Mouse (Mus musculus) gastrocnemius, postnatal 10 days (tissue): ENCODE results near the gene Son. TPM values are rescaled to one million over a fixed set of nuclear protein-coding genes. Genes with fewer than 3 reads are reported as not detected.

Experiments used
- DNase-seq: peaks from one replicate; pipeline ENCODE4 v3.0.0; 2021; ENCODE audit warnings: mixed read lengths
- total RNA-seq, 2 experiments: library from RNA; stranded (reverse); gene quantifications; 2 replicates each; pipeline ENCODE4 v1.2.3; 2021

The Son gene
- total RNA-seq, 2 experiments from 2014 or later = 113 to 153 TPM

DNA sequence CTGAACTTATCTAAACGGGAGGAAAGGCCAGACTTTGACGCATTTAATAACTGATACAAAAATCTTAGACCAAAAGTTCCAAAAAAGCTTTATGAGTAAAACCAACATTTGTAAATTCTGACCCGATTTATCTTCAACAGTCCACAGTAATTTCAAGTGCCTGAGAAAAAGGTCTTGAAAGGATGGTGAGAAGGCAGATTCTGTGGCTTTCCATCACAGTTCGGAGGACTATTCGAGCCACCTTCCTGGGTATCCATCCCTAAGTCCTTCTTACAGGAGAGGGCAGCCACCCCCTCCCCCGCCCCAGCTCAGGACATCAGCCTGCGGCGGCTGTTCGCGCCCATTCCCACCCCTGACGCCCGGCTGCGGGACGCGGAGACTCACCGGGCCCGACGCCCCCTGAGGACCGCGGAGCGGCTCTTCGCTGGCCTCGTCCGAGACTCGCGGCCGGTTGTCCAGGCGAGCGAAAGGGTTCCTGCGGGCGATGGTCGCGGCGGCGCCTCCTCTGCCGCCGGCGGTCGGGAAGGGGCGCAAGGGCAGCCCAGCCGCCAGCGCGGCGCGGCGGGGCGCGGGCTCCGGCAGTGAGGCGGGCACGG, 40.8 kb downstream of the Son start:
- no peak for DNase-seq

DNA sequence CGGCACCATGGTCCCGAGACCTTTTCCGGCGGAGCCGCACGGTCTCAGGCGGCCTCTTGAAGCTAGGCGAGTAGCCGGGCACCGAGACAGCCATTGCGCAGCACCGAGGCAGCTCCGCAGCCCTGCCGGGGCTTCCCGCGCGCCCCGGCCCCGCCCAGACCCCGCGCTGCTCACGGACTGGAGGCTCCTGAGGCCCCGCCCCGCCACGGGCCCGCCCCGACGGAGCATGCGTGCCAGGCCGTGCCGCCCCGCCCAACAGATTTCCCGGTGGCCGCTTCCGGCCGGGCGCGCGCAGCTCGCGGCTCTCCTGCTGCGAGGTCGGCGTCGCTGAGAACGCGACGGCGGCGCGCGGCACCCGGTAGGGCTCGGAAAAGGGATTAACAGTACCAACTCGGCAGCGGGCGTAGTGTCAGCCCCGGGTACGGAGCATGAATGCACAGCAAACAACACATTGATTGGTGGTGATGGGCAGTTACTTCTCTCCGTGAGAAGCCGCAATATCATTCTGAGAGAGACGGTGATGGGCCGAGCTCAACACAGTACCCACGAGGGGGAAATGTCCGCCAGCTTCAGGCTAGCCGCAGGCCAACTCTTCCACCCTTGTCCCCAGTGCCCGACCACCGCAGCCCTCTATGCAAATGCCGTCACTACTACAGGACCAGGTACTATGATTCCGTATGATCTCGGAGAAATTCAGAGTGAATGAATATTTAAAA, 41.5 kb downstream of the Son start, which contains the start of gene Donson:
Gene Donson (minus strand): TSS at position 152 of the 716 bp plus-strand sequence.
- peak; percentile 97 for DNase-seq

DNA sequence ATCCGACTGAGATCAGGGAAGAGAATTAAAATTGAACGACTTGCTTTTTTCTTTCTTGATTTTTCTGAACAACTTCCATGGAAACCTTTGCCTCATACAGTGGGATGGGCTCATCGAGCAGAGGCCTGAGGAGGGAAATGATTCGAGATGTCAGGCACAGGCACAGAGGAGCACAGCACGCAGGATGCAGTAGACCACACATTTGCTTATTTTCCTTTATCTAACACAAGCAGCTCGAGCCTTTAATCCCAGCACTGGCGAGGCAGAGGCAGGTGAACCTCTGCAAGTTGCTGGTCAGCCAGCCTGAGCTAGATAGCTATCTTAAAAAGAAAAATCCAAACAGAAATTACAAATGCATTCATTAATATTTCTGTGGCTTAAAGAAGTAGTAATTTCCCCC, 42.5 kb downstream of the Son start:
- no peak for DNase-seq

DNA sequence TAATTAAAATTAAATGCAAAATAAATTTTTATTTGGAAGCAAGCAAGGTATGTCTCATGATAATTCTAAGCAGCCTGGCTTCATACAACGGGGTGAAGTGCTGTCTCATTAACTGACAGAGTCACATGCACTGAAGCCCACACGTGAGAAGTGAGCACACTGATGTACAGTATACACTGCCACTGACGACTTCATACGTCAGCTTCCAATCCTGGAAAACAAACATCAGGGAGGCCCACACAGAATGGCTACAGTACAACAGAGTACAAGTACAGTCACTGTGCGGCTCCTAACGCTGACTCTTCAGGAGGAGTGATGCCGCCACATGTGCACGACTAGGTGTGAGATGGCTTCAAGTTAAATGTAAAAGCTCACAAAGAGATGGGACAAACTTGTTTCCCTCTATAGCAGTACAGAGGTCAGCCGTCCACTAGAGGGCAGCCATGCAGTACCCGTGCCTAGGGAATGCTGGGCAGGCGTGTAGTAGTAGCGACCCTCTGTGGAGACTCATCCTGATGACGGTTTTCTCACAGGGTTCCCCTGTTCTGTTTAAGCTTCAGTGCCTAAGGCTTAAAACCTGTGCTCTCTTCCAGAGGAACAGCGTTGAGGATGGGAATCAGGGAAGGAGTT, 47.3 kb downstream of the Son start:
- DNase-seq = peak; percentile 83

DNA sequence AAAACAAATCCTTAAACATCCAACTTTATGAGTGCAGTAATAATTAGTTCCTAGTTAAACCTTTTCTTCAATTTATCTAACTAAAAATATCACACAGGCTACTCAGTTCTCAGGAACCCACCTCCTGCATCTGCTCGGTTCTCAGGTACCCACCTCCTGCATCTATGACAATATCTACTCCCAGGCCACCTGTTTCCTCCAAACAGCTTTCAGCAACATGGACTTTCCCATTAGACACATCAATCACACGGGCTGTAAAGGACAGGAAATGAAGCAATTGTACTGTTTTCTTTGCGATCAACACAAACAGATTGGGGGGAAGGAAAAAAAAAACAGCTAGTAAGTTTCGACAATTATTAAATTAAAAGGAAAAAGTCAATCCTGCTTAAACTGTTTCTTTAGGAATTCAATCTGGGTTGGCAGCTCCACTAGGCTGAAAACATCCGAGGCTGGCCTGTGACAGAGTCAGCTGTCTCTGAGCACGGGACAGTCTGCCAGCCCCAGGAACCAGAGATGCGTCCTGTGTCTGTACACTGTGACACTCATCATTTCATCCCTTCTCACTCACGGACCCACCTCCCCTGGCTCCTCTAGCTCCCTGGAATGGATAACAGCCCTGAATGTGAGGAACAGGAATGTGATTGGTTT, 47.9 kb downstream of the Son start:
- peak; percentile 26 for DNase-seq

DNA sequence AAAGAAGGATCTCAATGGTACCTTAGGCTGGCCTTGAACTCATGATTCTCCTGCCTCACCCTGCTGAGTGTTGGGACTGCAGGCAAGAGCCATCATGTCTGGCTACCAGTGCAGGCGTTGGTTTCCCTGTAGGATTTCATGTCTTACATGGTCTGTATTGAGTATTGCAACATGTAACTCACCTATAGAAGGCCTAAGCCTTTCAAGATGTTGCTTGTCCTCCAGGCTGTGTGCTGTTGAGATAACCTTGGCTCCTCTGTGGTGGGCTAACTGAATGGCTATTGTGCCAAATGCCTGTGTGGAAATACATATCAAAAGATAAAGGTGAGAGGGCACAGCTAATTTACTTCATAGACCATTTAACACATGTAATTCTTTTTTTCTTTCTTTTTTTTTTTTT, 51.7 kb downstream of the Son start:
- no peak for DNase-seq

DNA sequence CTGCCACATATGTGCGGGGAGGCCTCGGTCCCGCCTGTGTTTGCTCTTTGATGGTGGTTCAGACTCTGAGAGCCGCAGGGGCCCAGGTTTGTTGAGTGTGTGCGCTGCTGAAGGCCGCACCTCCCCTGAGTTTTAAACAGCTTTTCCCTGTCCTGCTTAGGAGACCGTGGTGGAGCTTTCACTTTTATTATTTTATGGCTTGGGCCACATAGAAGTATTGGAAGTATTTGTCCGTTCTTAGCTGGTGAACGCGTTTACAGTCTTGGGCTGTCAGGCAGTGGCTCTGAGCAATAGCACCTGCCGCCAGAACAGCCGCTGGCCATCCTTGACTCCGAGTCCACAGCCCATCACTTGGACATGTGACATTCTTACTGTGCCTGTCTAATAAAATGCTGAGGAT, 54.6 kb downstream of the Son start:
- DNase-seq = no peak

DNA sequence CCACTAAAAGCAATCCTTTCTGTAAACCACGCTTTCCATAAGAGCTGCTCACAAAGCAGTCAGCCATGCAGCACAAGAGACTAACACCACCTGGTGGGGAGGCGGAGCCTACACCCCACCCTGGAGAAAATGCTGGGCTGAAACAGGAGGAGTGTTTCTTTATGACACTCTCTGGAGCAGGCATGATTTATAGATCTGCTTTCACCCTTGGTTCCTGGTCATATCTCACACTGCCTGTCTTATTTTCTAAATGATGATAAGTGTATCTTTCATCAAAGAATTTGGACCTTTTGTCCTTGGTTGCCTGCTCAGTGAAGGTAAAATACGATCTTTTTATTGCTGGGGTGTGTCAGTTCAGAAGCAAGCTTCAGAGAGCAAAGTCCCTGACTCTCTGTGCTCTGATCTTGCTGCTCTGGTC, 55.5 kb downstream of the Son start:
- no peak for DNase-seq

DNA sequence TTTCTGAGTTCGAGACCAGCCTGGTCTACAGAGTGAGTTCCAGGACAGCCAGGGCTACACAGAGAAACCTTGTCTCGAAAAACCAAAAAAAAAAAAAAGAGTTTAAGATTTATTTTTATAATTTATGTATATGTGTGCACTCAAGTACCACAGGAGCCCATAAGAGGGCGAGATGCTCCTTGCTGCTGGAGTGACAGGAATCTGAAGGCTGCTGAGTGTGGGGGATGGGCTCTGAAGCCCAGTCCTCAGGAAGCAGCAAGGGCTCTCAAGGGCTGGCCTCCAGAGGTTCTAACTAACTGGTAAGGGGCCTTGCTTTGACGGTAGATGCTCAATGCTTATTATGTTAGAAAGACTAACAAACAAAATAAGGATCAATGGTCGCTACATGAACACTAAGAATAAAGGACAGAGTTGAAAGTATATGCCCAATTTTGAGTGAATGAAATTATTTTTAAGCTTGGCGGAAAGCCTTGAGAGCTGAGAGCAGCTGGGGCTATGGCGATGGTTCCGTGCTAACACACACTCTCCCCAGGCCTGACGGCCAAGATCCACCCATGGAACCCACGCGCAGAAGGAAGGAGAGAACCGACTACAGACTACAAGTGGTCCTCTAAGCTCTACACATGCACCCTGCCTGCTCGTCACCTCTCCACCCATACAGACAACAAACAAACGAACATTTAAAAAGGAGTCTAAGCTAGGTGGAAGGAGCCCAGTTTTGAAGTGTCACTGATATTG, 57.5 kb downstream of the Son start:
- DNase-seq = no peak

DNA sequence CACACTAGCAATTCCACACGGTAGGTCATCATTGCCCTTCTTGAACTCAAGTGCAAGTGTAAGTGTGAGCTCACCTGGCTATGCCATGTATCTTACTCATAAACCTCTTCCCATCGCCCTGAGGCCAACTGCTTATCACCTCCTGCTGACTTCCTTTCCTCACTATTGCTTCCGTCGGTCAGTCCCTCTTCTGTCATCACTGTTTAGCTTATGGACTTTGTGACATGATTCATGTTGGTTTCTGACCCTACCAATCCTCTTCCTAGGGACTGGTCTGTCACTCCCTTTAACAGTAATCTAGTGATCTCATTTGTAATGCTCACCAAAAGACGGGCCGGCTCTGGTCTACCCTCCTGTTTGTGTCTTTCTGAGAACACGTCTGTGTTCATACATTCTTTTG, 62.9 kb downstream of the Son start:
- DNase-seq = no peak

DNA sequence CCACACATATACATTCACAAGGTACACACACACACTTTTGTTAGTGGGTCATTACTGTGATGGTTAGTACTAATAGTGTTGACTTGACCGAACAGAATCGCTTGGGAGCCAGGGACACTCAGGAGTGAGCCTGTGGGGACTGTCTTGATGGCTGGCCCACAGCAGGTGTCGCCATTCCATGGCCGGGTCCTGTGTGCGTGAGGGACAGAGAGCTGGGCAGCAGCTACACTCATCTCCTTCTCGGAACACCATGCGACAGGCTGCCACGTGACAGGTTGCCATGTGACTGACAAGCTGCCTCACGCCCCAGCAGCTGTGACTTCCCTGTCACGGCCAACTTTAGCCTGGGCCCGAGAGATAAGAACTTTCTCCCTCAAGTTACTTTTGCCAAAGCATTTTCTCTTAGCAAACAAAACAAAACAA, 69.6 kb downstream of the Son start:
- peak; percentile 13 for DNase-seq

DNA sequence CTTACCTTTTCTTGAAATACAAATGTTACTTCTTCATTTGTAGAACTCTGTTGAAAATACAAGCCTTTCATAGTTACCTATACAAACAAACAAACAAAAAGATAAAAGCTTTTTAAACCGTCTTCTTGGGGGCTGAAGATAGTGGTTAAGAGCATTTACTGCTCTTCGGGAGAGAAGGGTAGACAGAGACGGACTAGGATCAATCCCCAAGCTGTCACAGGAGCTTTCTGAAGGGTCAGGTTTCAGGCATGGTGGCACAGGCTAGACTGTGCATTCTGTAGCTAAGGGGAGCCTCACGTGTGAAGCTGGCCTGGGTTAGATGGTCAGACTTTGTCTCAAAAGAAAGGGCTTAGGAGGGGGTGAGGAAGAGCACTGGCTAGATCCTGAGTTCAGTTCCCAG, 70.1 kb downstream of the Son start:
- DNase-seq = no peak

DNA sequence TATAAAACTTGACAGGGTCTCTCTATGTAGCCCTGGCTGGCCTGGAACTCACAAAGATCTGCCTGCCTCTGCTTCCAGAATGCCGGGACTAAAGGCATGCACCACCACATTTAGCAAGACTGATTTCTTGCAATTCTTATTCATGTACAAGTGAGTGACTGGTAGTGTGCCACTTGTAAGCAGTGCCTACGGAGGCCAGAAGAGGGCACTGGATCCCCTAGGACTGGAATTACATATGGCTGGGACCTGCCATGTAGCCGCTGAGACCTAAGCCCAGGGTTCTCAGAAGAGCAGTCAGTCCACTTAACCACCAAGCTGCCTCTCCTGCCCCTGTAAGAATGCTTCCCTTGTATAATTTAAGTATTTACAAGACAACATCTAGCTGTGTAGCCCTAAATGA, 76.9 kb downstream of the Son start:
- DNase-seq = peak; percentile 38

DNA sequence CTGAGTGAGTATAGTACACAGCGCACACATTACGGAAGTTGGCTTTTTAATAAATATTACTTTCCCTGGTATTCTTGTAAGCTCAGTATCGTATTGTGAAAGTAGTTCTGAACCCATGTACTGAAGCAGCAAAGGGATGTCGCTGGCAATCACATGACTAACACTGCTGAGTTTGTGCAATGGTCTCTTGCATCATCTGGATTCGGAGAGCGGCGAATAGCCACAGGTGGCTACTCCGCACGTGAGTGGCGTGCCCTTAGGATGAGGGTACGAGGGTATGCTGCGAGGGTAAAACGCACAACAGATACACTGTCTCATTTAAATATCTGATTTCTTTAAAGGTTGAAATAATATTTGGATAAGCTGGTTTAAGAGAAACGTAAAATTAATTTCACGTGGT, 80.1 kb downstream of the Son start:
- no peak for DNase-seq

DNA sequence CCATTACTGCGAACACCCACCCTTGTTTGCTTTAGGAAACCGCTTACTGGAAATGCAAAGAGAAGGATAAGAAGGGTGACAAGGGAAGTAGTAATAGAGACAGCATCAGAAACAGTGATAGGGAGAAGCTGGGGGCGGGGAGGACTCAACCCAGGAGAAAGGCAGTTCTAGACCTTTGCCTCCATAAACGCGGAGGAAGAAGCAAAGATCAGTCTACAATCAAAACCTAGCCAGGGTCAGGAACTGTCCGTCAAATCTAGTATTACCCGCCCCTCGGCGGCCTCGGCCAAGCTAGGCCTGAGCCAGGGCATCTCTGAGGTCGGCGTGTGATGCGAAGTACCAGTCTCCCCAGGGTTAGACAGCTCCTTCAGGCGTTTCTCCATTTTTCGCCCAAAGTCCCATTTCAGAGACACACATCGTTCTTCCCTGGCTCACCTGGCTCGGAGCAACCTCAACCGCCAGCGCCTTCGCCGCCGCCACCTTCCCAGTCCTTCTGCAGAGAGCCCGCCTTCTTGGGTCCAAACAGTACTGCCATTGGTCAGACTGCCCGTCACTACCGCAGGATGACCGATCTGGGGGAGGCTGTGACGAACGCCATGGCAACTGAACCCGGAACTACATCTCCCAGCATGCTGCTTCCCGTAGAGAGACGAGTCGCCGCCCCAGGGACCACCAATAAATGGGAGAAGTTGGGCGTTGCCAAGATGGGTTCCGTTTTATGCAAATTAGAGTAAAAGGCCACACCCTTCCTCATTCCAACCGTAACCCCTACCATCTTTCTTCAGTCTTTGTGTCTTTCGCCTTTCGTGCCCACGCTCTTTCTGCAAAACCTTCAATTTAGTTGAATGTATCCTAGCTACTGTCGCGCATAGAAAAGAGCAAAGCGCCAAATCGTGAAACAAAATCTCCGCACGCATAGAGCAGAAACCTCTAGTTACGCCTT, 81.1 kb downstream of the Son start, which contains the start of gene Cryzl1:
Gene Cryzl1 (minus strand): TSS at position 853 of the 943 bp plus-strand sequence.
- DNase-seq = peak; percentile 95

Other genes starting within 250 kb of the Son start
- gene Il10rb, start 241.3 kb upstream of the Son start, total RNA-seq = 10 to 100 TPM; 13.4 to 17.0 TPM
- 10 to 100 TPM; 34.9 to 36.9 TPM for gene Ifnar1, start 162.3 kb upstream of the Son start, total RNA-seq
- gene Ifngr2, start 100.4 kb upstream of the Son start, total RNA-seq = 10 to 100 TPM; 59.8 to 60.8 TPM
- 10 to 100 TPM; 15.2 to 15.9 TPM for gene Tmem50b, start 49.7 kb upstream of the Son start, total RNA-seq
- 1 to 10 TPM; 4.8 to 5.3 TPM for gene Dnajc28, start 28.5 kb upstream of the Son start, total RNA-seq
- 10 to 100 TPM; 54.5 to 58.5 TPM for gene Gart, start 554 bp upstream of the Son start, total RNA-seq
- gene Donson, start 41.3 kb downstream of the Son start, total RNA-seq = 1 to 10 TPM; 2.4 to 3.8 TPM
- 10 to 100 TPM; 15.1 to 19.4 TPM for gene Cryzl1, start 81.5 kb downstream of the Son start, total RNA-seq
- 10 to 100 TPM; 60.2 to 81.2 TPM for gene Itsn1, start 81.8 kb downstream of the Son start, total RNA-seq